Mouse (Mus musculus): ENCODE data around the gene Gsg1l. TPM values are rescaled to one million over a fixed set of nuclear protein-coding genes. Genes with fewer than 3 reads are reported as not detected.

Gene Gsg1l
- polyA plus RNA-seq, 1 experiment: 47.9 TPM

- no peak for DNase-seq (ENCODE audit: extremely low spot score in 1 of 2, low spot score in 1 of 2)
These were observed 210.0 kb downstream of the Gsg1l start for GRCm38 (mm10) chr7:125872202-125872580.

GRCm38 (mm10) chr7:125871404-125872201 lies 210.6 kb downstream of the Gsg1l start:
- DNase-seq (ENCODE audit: extremely low spot score in 1 of 2, low spot score in 1 of 2): peak in 1 of 2 experiments; percentile 53

GRCm38 (mm10) chr7:125868570-125868969 lies 213.6 kb downstream of the Gsg1l start:
- no peak for DNase-seq (ENCODE audit: extremely low spot score in 1 of 2, low spot score in 1 of 2)

GRCm38 (mm10) chr7:125865234-125865633 lies 217.0 kb downstream of the Gsg1l start:
- DNase-seq (ENCODE audit: extremely low spot score in 1 of 2, low spot score in 1 of 2): no peak

- no peak for DNase-seq (ENCODE audit: extremely low spot score in 1 of 2, low spot score in 1 of 2)
These were observed 218.2 kb downstream of the Gsg1l start for GRCm38 (mm10) chr7:125864026-125864425.

GRCm38 (mm10) chr7:125860421-125860820 lies 221.8 kb downstream of the Gsg1l start:
- DNase-seq (ENCODE audit: extremely low spot score in 1 of 2, low spot score in 1 of 2): no peak

GRCm38 (mm10) chr7:125859564-125859963 lies 222.6 kb downstream of the Gsg1l start:
- no peak for DNase-seq (ENCODE audit: extremely low spot score in 1 of 2, low spot score in 1 of 2)

GRCm38 (mm10) chr7:125847528-125847866 lies 234.7 kb downstream of the Gsg1l start:
- peak in 1 of 2 experiments; percentile 44 for DNase-seq (ENCODE audit: extremely low spot score in 1 of 2, low spot score in 1 of 2)

GRCm38 (mm10) chr7:125846866-125847527 lies 235.2 kb downstream of the Gsg1l start:
- DNase-seq (ENCODE audit: extremely low spot score in 1 of 2, low spot score in 1 of 2): peak in 1 of 2 experiments; percentile 37

GRCm38 (mm10) chr7:125845611-125846010 lies 236.6 kb downstream of the Gsg1l start:
- DNase-seq (ENCODE audit: extremely low spot score in 1 of 2, low spot score in 1 of 2): no peak

GRCm38 (mm10) chr7:125838078-125838742 lies 244.0 kb downstream of the Gsg1l start:
- no peak for DNase-seq (ENCODE audit: extremely low spot score in 1 of 2, low spot score in 1 of 2)

- no peak for DNase-seq (ENCODE audit: extremely low spot score in 1 of 2, low spot score in 1 of 2)
These were observed 248.7 kb downstream of the Gsg1l start for GRCm38 (mm10) chr7:125833471-125833870.

GRCm38 (mm10) chr7:125832767-125833166 lies 249.4 kb downstream of the Gsg1l start:
- DNase-seq (ENCODE audit: extremely low spot score in 1 of 2, low spot score in 1 of 2): no peak

GRCm38 (mm10) chr7:125829121-125829666 lies 253.0 kb downstream of the Gsg1l start:
- no peak for DNase-seq (ENCODE audit: extremely low spot score in 1 of 2, low spot score in 1 of 2)

- no peak for DNase-seq (ENCODE audit: extremely low spot score in 1 of 2, low spot score in 1 of 2)
These were observed 253.7 kb downstream of the Gsg1l start for GRCm38 (mm10) chr7:125828561-125828960.

Other genes starting within 250 kb of the Gsg1l start
- gene Xpo6, start 118.1 kb upstream of the Gsg1l start, polyA plus RNA-seq (2012; rRNA removed): 174 and 191 TPM in 2 replicates
- gene Sbk1, start 190.2 kb upstream of the Gsg1l start, polyA plus RNA-seq (2012; rRNA removed): 54.4 and 56.0 TPM in 2 replicates